Mouse (Mus musculus) left cerebral cortex, adult 9 months (tissue): Measurements from ENCODE around the gene Ppp1r26.
A peak's percentile ranks its signal among the peaks of the same experiment; 100 is the strongest.

Source experiments
- DNase-seq, 2 experiments: peaks; one replicate each; pipeline ENCODE4 v3.0.0; 2022; ENCODE audit warnings: low spot score in 2 of 2

The Ppp1r26 gene

DNA sequence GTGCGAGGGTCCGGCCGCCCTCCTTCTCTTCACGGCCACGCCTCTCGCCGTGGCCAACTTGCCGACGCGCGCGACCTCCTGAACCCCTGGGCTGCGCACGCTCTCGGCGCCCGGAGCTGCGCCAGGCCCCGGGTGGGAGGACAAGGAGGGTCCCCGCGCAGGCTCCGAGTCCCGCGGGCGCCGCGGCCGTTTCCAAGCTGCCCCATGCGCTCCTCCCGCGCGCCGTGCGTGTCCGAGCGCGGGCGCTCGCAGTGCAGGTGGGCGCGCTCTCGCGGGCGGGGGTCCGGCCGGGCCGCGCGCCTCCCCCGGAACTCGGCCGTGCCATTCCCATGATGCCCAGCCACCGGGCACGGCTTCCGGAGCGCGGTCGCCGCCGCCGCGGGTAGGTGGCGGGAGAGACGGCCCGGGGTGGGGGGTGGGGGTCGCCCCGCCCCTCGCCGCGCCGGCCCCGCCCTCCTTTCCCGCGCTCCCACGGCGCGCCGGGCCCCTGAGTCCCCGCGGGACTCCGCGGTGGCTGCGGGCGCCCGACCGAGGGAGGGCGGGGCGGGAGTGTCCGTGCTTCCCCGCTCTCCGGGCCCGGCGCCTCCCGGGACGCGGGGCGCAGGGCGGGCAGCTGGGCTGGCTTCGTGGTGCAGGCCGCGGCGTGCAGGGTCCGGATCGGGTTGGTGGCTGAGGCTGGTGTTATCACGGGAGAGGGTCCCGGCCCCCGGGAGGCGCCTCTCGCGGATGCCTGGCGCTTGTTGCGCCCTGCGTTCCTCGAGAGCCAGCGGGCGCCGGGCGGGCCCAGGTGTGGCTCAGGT is at the start of gene Ppp1r26:
Gene Ppp1r26 (plus strand): TSS at position 286 of the 800 bp plus-strand sequence.
- DNase-seq: peak in 1 of 2 experiments; percentile 38

DNA sequence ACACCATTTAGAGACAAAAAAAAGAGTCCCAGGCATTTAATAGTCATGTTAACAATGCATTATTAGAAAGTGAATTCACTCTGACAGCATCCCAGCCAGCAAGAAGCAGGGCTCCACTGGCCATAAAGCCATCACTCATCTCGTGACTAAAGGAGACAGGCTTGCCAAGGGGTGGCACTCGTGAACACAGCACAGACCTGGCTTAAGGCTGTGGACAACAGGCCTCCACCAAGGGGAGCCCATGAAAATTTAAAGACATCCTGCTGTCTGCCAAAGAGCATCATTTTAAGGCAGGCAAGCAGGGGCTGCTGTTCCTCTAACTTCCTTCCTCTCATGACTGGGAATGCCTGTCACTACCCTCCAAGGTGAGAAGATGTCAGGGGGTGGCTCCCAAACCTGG is 49.7 kb upstream of the Ppp1r26 start:
- no peak for DNase-seq

DNA sequence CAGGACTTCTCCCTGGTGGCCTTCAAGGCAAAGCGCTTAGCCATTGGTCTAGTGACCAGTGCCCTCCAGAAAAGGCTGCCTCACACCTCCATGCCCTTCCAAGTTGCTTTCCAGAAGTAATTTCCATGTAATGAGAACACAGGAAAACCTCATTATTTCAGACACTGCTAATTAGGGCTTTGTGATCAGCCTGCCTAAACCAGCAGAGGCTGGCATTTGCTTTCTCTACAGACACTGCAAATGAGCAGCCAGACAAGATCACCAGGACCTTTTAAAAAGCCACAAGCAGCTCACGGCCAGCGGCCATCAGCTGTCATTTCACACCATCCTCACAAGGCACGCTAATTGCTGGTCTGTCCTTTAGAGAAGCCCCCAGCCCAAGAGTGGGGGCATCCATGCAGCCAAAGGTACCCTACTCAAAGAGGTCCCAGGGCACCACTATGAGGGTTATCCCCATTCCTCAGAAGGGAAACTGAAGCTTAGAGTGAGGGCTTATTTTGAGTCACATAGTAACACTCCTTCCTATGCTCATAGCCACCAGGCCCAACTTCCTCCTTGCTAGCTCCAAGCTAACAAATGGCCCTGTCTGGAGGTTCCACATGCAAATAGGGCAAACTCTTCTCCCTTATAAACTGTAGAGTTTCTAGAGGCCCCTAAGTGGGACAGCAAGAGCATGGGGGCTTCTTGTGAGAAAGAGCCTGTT is 49.0 kb upstream of the Ppp1r26 start:
- no peak for DNase-seq

DNA sequence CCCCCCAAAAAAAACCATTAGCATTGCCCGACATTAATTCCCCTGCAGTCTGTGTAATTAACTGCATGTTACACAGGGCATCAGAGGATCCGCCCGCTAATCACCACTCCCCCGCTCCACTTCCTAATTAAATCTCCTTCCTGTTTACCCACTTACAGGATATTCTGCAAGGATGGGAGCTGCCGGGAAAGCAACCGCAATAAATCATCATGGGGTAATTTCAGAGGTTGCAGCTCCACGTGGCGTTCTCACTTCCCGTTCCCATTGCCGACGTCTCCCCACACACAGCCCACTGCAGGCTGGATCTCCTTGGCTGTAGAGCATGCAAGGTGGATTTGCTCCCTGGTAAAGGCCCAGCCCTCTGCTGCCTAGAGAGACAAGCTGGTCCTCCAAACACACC is 45.0 kb upstream of the Ppp1r26 start:
- DNase-seq: no peak

DNA sequence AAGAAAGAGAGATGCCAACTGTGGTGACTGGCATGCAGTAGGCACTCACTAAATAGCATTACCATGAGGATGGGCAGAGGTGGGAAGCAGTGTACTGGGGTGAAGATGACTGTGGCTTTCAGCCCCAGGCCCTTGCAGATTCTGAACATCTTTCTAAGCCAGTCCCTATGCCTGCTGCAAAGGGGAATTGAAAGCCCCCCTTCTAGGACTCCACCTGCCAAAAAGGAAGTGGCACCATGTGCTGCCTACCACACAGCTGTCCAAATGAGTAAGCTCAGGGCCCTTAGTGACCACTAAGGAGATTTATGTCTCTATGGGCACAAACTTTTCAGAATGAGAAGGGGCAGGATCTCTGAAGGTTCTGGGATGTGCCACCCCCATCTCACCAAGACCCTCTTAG is 44.5 kb upstream of the Ppp1r26 start:
- no peak for DNase-seq

DNA sequence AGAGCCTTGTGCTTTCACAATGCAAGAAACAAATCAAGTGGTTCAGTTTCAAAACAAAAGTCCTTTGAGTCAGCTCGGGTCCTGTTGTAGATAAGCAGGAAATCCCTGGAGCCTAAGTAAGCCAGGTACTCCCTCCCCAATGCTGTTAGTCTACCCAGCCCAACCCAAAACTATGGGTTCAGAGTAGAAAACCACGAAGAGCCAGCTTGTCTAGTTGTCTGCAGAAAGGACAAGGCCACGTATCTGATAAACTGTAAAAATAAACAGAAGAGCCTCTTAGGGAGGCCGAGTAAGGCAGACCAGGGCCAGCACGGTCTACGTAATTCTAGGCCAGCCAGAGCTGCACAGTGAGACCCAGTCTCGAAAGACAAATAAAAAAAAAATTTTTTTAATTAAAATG is 38.8 kb upstream of the Ppp1r26 start:
- DNase-seq: no peak

DNA sequence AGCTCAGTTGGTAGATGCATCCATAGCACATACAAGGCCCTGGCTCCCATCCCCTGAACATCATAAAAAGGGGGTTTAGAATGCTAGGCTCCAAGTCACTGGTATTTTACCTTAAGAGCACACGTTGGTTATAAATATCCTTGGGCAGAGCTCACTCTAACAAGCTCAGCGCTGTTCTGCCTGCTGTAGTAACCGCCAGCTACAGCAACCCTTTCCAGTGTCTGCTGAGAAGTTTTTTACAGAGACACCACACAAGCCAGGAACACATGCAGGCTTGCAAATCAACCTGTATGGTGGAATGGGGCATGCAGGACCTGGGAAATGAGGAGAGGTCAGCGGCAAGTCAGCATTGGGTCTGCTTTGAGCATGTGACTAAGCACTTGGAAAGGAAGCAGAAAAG is 37.5 kb upstream of the Ppp1r26 start:
- DNase-seq: no peak

DNA sequence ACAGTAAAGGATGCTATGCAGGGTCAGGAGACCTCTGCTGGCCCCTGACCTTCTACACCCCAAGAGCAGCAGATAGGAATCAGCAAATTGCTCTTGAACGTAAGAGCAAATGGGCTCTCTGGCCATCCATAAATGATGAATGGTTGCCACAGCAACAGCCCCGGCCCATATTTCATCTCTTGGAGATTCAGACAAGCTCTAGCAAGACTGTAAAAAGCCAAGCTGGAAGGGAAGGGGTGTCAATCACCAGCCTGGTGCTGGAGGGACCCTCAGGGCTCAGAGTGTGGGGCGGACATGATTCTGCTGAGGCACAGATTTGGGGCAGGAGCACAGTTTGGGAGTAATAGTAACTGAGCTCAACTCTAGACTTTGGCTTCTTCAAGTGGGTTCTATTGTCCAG is 37.0 kb upstream of the Ppp1r26 start:
- no peak for DNase-seq

DNA sequence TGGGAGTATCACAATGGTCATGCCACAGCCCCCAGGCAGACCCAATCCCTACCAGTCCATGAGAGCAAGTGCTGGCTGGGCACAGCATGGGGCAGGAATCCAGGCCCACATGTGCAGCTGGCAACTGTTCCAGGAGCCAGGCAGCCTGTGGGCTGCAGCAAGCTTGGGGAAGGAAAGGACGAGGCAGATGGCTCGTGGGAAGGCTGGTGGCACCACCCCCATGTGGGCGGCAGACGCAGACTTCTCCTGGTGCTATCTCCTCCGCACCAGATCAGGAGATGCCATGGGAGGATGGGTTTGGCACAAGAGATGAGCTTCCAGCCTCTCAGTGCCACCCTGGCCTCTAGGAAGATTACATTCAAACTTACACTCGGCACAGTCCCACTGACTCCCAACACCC is 33.7 kb upstream of the Ppp1r26 start:
- DNase-seq: peak; percentile 83 to 95

DNA sequence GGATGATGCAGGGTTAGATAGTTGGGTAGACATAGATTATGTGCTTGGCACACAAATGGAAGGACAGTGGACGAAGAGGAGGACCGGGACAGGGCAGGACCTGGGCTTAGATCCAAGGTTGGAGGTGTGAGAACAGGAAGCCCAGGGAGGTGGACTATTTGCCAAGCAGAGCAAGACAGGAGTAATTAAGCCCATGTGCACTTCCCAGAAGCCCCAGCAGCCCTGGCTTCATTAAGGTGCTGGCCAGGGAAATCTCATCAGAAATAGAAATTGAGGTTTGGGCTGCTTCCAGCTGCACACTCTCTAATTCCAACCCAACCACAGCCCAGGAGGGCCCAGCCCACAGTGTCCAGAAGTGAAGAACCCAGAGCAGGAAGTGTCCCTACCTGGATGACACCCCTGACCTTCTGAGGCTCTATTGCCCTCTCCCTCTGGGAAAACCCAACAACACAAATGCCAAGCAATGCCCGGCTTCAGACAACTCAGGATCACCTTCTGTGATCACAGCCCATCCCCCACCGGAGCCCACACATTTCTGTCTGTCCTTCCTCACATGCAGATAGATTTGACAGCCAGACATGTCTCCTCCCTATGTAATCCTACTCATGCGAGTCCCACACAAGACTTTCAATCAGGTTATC is 32.4 kb upstream of the Ppp1r26 start:
- no peak for DNase-seq

DNA sequence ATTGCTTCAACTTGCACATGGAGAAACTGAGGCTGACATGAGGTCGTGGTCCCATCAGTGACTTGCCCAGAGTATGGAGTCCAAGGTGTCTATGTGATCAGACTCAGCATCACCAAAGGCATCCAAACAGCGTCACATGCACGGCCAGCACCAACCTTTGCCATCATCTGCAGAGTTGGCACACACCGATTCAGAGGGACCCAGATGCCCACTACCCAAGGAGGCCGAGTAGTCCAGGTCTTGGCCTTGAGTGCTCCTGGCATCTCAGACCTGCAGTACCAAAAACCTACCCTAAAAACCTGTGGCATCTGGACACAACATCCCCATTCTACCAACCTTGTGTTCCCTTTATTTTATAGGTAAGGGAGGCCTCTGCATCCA is 31.9 kb upstream of the Ppp1r26 start:
- DNase-seq: no peak

DNA sequence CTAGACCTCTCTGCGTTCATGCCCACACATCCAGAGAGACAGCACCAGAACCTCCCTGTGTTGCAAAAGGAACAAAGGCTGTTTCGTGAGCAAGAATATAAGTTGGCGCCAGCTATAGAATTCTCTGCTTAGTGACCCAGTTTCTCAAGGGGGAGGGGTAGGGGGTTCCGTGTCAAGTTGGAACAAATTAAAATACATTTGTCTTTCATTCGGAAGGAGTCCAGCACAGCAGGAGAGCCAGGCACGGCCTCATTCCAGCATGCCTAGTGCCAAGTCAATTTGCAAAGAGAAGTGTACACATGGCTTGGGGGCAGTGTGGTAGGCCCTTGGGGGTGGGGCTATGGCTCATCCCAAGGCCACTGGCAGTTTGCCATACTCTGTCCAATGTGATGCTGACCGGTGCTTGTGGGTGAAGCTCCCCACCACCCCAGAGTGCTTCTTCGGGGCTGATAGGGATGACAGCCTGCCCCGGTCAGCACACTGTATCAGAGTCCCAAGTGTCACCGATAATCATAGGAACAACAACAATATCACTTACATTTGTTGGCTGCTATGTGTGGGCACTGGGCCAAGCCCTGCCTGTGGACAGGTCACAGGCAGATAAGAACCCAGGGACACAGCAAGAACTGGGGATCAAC is 31.1 kb upstream of the Ppp1r26 start:
- DNase-seq: peak; percentile 54 to 81

DNA sequence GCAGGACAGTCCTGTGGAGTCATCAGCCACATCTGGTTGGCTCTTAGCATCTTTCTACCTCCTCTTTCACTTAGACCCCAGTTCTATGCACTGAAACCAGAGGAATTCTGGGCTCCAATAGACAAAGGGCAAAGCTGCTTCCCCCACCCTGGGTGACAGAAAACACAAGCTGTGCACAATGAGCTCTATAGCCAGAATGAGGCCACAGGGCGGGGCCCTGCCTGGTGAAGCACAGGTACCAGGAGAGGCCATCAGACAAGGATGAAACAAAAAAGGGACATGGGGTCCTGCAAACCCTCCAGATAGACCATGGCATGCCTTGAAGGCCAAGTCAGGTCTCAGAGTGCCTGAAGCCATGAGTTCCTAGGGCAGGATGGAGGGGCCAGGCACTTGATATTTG is 30.1 kb upstream of the Ppp1r26 start:
- no peak for DNase-seq

DNA sequence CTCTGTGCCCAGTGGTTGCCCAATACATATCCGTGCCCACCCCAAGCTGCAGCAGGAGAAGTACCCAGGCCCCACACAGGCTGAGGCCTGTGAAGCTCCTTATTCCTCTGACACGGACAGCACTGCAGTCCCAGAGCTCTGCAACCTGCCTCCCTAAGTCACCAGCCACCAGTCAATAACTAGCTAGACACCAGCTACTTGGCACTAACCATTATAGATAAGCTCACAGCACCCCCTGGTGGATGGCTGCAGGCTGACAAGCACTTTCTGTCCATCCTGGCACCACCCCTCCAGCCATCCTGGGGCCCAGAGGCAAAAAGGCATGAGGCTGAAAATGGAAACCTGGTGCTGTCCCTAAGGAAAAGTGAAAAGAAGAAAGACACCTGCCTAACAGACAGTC is 28.6 kb upstream of the Ppp1r26 start:
- peak; percentile 40 to 94 for DNase-seq

DNA sequence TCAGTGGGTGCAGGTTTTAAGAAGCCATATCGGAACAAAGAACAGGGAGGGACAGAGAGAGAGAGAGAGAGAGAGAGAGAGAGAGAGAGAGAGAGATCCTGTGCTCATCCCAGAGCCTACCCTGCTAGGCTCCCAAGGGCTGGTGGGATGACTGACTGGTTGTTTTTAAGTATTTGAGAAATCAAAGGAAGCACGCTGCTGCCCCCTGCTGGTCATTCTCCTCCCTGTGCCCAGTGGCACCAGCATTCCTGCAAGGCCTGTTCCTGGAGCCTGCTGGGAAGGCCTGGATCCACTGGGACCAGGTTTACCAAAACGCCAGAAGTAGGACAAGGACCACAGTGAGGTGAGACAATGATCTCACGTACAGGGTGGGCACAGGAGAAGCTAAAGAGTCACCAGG is 26.7 kb upstream of the Ppp1r26 start:
- DNase-seq: peak; percentile 42 to 98

DNA sequence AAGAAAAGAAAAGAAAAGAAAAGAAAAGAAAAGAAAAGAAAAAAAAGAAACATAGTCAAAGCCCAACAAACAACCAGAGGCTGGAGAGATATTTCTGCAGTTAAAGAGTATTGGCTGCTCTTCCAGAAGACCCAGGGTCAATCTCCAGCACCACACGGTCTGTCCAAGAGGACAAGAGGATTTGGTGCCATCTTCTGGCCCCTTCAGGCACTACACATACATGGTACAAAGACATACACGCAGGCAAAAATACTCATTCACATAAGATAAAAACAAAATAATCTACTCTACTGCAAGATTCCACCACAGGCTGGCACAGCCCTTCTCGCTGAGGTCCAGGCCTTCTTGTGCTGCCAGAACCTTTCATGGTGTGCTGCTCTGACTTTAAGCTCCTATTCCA is 23.4 kb upstream of the Ppp1r26 start:
- DNase-seq: no peak

DNA sequence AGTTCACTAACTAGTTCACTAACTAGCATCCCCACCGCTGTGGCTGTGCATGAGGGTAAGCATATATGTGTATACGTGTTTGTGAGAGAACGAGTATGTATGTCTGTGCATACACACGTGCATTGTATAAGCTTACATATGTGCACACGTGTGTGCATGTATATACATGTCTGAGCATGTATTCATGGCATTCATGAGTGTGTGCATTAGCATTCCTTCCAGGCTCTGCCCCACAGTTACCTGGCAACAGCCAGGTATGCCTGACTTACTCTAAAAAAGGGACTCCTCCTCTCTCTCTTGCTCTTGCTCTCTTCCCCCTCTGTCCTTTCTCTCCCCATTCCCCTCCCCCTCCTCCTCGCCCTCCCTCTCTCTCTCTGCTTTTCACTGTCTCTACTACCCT is 19.4 kb upstream of the Ppp1r26 start:
- DNase-seq: no peak

DNA sequence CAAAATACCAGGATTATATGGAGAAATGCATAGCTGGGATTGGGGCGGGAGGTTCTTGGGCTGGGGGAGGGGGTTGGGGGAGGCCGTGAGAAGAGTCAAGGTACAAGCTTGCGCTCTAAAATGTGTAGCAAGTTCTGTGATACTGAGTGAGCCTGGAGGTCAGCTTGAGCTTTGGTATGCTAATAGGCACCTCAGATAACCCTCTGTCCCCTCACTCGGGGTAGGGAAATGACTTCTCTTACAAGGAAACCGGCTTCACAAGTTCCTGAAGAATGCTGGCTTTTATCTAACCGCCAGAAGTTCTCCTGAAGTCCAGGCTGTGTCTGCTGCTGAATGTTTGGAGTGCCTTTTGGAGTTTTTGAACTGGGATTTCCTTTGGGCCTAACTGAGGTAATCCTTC is 15.8 kb upstream of the Ppp1r26 start:
- no peak for DNase-seq

DNA sequence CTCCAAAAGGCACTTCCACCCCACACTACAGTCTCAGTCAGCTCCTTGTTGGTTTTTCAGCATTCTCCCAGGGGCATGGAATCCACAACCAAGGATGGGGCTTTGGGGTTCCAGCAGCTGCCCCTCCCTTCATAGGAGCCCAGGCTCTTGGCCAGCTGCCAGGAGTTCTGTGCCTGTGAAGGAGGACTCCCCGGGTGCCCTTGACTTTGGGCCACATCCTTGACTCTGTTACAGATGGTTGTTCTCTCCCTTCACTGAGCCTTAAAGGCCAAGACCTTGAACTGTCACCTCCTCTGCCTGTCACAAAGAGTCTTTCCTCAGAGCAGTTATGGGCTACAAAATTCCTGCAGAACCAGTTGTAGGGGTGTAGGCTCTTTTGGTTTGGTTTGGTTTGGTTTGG is 13.8 kb upstream of the Ppp1r26 start:
- DNase-seq: no peak

DNA sequence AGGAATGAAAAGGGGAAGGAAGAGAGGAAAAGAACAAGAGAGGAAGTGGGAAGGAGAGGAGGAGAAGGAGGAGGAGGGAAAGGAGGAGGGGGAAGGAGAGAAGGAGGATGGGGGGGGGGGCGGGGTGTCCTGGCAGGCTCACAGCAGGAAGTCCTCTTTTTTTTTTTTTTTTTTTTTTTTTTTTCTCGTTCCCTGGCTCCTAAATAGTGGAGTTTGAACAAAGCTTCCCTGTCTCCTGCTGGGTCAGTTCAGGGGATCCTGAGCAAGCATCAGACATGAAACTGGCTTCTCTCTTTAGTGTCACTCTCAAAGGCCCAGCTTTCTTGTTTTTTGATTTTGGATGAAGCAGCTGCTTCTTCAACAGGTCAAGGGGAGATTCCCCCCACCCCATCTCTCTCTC is 13.1 kb upstream of the Ppp1r26 start:
- no peak for DNase-seq

DNA sequence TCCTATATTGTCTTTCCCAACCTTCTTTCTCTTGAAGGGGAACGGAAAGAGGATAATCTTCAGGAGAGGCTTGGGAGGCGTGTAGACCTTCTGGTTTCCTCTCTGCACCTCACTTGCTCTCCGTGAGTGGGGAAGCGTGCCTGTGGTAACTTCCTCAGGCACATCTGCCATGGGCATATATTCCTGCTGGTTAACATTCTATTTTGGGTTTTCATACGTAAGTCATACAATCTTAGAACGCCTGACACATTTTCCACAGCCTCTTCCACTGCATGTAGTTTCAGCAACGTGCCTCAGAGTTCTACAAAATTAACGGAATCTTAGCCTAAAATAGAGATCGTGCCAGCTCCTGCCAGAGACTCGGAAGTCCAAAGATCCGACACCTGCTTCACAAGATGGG is 11.2 kb upstream of the Ppp1r26 start:
- DNase-seq: peak in 1 of 2 experiments; percentile 34

DNA sequence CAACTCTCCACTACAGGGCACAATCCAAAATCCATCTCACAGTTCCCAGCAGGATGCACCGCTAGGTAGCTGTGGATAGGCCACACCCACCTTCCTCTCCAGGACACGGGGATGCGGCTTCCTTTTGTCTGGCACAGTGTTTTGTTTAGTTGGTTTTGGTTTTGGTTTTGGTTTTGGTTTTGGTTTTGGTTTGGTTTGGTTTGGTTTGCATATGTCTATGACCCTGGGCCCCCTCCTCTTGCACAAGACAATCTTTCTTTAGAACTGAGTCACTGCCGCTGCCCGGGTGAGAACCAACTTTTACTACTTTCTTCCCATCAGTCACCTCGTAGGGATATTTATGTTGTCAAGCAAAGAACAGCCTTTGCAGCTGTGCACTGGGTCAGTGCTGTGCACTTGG is 5.8 kb upstream of the Ppp1r26 start:
- DNase-seq: no peak

DNA sequence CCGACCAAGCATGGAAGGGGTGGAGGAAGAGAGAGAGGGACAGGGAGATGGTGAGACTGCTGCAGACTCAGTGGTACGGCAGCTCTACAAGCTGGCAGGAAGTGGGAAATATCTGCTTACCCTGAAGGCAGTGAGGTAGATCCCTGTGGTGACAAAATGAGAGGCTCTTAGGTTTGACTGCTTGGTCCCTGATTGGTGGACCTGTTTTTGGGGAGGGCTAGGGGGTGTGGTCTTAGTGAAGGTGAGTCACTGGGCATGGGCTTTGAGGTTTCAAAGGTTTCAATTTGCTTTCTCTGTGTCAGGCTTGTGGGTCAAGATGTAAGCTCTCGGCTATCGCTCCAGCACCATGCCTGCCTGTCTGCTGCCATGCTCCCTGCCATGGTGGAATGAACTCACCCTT is 1.5 kb upstream of the Ppp1r26 start:
- no peak for DNase-seq
